Mouse (Mus musculus) megakaryocyte, embryonic 14.5 days (primary cell): ENCODE results near the gene Apba1. TPM values are rescaled to one million over a fixed set of nuclear protein-coding genes. Genes with fewer than 3 reads are reported as not detected.

Source experiments
- H3K27me3 ChIP-seq: replicated peaks from 2 replicates; pipeline ENCODE3; 2012; ENCODE audit warnings: inconsistent platforms
- H3K36me3 ChIP-seq: replicated peaks from 2 replicates; pipeline ENCODE3; 2012; ENCODE audit warnings: low read length, inconsistent platforms, mixed read lengths
- H3K4me1 ChIP-seq: 2 replicates; pipeline ENCODE4 v1.6.1; 2012; ENCODE audit warnings: inconsistent platforms
- H3K4me3 ChIP-seq: replicated peaks from 2 replicates; pipeline ENCODE3; 2012; ENCODE audit warnings: moderate library complexity, mild to moderate bottlenecking, inconsistent platforms
- H3K9me3 ChIP-seq: 2 replicates; pipeline ENCODE4 v1.6.1; 2012; ENCODE audit warnings: inconsistent platforms
- FLI1 ChIP-seq: IDR thresholded peaks from 2 replicates; pipeline ENCODE4 v1.6.1; 2012; ENCODE audit warnings: low read length, inconsistent platforms, mixed read lengths
- GATA1 ChIP-seq: IDR thresholded peaks from 3 replicates; pipeline ENCODE4 v1.6.1; 2012; ENCODE audit warnings: mixed read lengths, low read length, inconsistent platforms, borderline replicate concordance
- polyA plus RNA-seq: library from polyadenylated mRNA; stranded (reverse); fragments of >175 nt; gene quantifications from 2 replicates; pipeline ENCODE4 v1.2.3, GENCODE M21; 2012; ENCODE audit warnings: low replicate concordance; ENCODE audit not compliant: insufficient read depth

Gene Apba1
- polyA plus RNA-seq, 1 experiment, result 1.00 TPM

- Histone ChIP-seq H3K9me3 (no peaks in the 10 kb centered on the region), H3K4me3 (no peak overlapping the region), H3K36me3 (no peaks in the 10 kb centered on the region), H3K4me1 (peaks cover 12% of the 10 kb centered on the region), H3K27me3 (peaks cover 2% of the 10 kb centered on the region)
- no peak for TF ChIP-seq GATA1
- TF ChIP-seq FLI1, result no peak
These were observed 107.4 kb downstream of the Apba1 start for GRCm38 (mm10) chr19:23866045-23866444.

- Histone ChIP-seq H3K4me1 (peaks cover 12% of the 10 kb centered on the region), H3K36me3 (no peaks in the 10 kb centered on the region), H3K9me3 (no peaks in the 10 kb centered on the region), H3K4me3 (no peak overlapping the region), H3K27me3 (peaks cover 2% of the 10 kb centered on the region)
- TF ChIP-seq FLI1 (no peak), GATA1 (no peak)
These were observed 108.4 kb downstream of the Apba1 start for GRCm38 (mm10) chr19:23867052-23867451.

- Histone ChIP-seq H3K4me3 (no peak overlapping the region), H3K27me3 (peaks cover 2% of the 10 kb centered on the region), H3K9me3 (no peaks in the 10 kb centered on the region), H3K4me1 (peaks cover 12% of the 10 kb centered on the region), H3K36me3 (no peaks in the 10 kb centered on the region)
- TF ChIP-seq GATA1, result no peak
- TF ChIP-seq FLI1, result no peak
These were observed 108.9 kb downstream of the Apba1 start for GRCm38 (mm10) chr19:23867589-23867988.

- Histone ChIP-seq H3K4me3 (no peak overlapping the region), H3K27me3 (peaks cover 2% of the 10 kb centered on the region), H3K9me3 (0 out of 2 replicates have a peak, but pooled peaks cover 6% of the 10 kb centered on the region), H3K4me1 (no peaks in the 10 kb centered on the region), H3K36me3 (no peaks in the 10 kb centered on the region)
- no peak for TF ChIP-seq FLI1
These were observed 115.8 kb downstream of the Apba1 start for GRCm38 (mm10) chr19:23874502-23874901.

- Histone ChIP-seq H3K36me3 (no peaks in the 10 kb centered on the region), H3K9me3 (0 out of 2 replicates have a peak, but pooled peaks cover 6% of the 10 kb centered on the region), H3K4me3 (no peak overlapping the region), H3K4me1 (no peaks in the 10 kb centered on the region), H3K27me3 (peaks cover 2% of the 10 kb centered on the region)
- TF ChIP-seq FLI1 (no peak), GATA1 (no peak)
These were observed 117.1 kb downstream of the Apba1 start for GRCm38 (mm10) chr19:23875819-23876218.

GRCm38 (mm10) chr19:23879862-23880261 is 121.2 kb downstream of the Apba1 start:
- Histone ChIP-seq H3K9me3 (0 out of 2 replicates have a peak, but pooled peaks cover 6% of the 10 kb centered on the region), H3K4me3 (no peak overlapping the region), H3K36me3 (no peaks in the 10 kb centered on the region), H3K27me3 (no peaks in the 10 kb centered on the region), H3K4me1 (no peaks in the 10 kb centered on the region)
- TF ChIP-seq FLI1, result no peak
- no peak for TF ChIP-seq GATA1

GRCm38 (mm10) chr19:23886169-23886568 is 127.5 kb downstream of the Apba1 start:
- H3K36me3 ChIP-seq, result no peaks in the 10 kb centered on the region
- H3K4me1 ChIP-seq, result no peaks in the 10 kb centered on the region
- H3K27me3 ChIP-seq, result peaks cover 7% of the 10 kb centered on the region
- TF ChIP-seq FLI1, result no peak
- no peak for TF ChIP-seq GATA1
- H3K4me3 ChIP-seq, result no peak overlapping the region
- H3K9me3 ChIP-seq, result 0 out of 2 replicates have a peak, but pooled peaks cover 2% of the 10 kb centered on the region

GRCm38 (mm10) chr19:23891421-23891820 is 132.7 kb downstream of the Apba1 start:
- Histone ChIP-seq H3K4me3 (no peak overlapping the region), H3K9me3 (peaks cover 34% of the 10 kb centered on the region)

GRCm38 (mm10) chr19:23892633-23893032 is 133.9 kb downstream of the Apba1 start:
- TF ChIP-seq GATA1 (no peak), FLI1 (no peak)

More at GRCm38 (mm10) chr19:23891421-23891820, 132.7 kb downstream of the Apba1 start:
- peaks cover 11% of the 10 kb centered on the region for H3K4me1 ChIP-seq
- peaks cover 2% of the 10 kb centered on the region for H3K36me3 ChIP-seq
- peaks cover 41% of the 10 kb centered on the region for H3K27me3 ChIP-seq
- TF ChIP-seq FLI1 (no peak), GATA1 (no peak)

GRCm38 (mm10) chr19:23893093-23893889 is 134.6 kb downstream of the Apba1 start:
- H3K36me3 ChIP-seq, result peaks cover 2% of the 10 kb centered on the region

More at GRCm38 (mm10) chr19:23892633-23893032, 133.9 kb downstream of the Apba1 start:
- peaks cover 34% of the 10 kb centered on the region for H3K9me3 ChIP-seq
- H3K27me3 ChIP-seq, result peaks cover 41% of the 10 kb centered on the region
- peaks cover 18% of the 10 kb centered on the region for H3K4me1 ChIP-seq
- peaks cover 2% of the 10 kb centered on the region for H3K36me3 ChIP-seq
- peak overlapping the region; percentile 86 for H3K4me3 ChIP-seq

More at GRCm38 (mm10) chr19:23893093-23893889, 134.6 kb downstream of the Apba1 start:
- Histone ChIP-seq H3K27me3 (peaks cover 38% of the 10 kb centered on the region), H3K4me3 (peak overlapping the region; percentile 86), H3K4me1 (peaks cover 18% of the 10 kb centered on the region), H3K9me3 (peaks cover 34% of the 10 kb centered on the region)
- TF ChIP-seq FLI1, result no peak
- no peak for TF ChIP-seq GATA1
